Mouse (Mus musculus) bone marrow macrophage, adult 2 months (primary cell): ENCODE results near the gene Syt1. TPM values are rescaled to one million over a fixed set of nuclear protein-coding genes. Genes with fewer than 3 reads are reported as not detected.

Source experiments
- H3K27ac ChIP-seq: 2 replicates; pipeline ENCODE4 v1.5.1; 2012; ENCODE audit warnings: low read depth, low read length; ENCODE audit not compliant: insufficient read depth
- H3K4me1 ChIP-seq: 2 replicates; pipeline ENCODE4 v1.6.1; 2012; ENCODE audit warnings: low read length; ENCODE audit not compliant: control insufficient read depth, insufficient read depth
- H3K4me3 ChIP-seq: 2 replicates; pipeline ENCODE4 v1.5.1; 2012; ENCODE audit warnings: mild to moderate bottlenecking, low read length, moderate library complexity; ENCODE audit not compliant: insufficient read depth
- CTCF ChIP-seq: IDR thresholded peaks from 2 replicates; pipeline ENCODE4 v1.5.1; 2012; ENCODE audit warnings: low read depth, mild to moderate bottlenecking, low read length, moderate library complexity
- POLR2A ChIP-seq: IDR thresholded peaks from 2 replicates; pipeline ENCODE4 v1.6.1; 2012; ENCODE audit warnings: mild to moderate bottlenecking, low read depth, low read length, borderline replicate concordance
- polyA plus RNA-seq: library from polyadenylated mRNA; stranded (reverse); fragments of >200 nt; gene quantifications from 2 replicates; pipeline ENCODE4 v1.2.4, GENCODE M21; 2012; ENCODE audit not compliant: missing spikeins, insufficient read depth, insufficient read length

Gene Syt1
- polyA plus RNA-seq, 1 experiment, result not detected

DNA sequence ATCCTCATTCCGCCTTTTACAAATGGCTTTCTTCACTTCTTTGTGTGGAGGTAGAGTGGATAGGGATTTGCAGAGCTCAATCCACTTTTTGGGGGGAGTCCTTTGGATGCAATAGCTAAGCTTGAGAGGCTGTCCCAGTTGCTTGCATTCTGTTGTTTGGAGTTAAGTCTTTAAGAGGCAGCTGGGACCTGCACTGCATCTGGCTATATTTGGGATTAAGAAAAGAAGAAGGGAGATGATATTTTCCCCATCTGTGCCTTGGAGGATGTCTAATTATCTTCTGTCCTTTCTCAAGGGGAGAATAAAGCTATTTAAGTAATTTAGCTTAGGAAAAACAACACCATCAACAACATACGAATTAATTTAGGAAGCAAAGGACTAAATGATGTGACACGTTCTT lies 230.2 kb downstream of the Syt1 start:
- H3K27ac ChIP-seq, result no peak overlapping the region
- no peak overlapping the region for H3K4me3 ChIP-seq
- TF ChIP-seq CTCF, result no peak
- no peak for TF ChIP-seq POLR2A
- no peaks in the 10 kb centered on the region for H3K4me1 ChIP-seq

DNA sequence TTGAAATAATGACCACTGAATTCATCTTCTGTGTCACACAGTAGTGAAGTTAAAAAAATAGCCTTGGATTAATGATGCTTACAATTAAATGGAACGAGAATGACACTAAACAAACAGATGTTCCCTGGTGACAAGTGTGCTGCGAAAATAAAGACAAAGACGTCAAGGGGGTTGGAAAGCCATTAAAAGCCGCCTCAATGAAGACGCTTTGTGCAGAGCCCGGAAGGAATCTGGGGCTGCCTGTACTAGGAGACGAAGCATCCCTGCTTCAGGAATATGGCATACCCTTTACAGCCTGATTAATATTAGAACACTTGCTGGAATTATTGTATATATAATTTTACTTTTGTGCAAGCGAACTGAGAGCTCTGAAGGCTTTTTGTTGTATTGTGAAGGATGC lies 234.0 kb downstream of the Syt1 start:
- H3K27ac ChIP-seq, result no peak overlapping the region
- H3K4me3 ChIP-seq, result no peak overlapping the region
- no peaks in the 10 kb centered on the region for H3K4me1 ChIP-seq
- no peak for TF ChIP-seq POLR2A
- no peak for TF ChIP-seq CTCF

DNA sequence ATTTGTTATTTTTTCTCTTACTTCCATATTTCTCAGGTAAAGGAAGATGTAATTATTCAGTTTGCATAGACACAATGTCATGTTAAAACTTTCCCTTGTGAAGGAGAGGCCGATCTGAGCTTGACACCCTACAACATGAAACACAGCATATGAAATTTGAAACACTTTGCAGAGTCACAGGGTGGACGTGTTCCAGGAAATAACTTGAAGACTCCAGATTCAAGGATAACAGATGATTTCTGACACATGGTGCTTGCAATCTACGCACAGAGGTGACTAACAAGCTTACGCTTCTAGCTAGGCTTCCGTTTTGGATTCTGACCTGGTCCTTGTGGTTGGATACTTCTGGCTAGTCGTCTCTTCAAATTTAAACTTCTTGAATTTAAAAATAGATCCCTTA lies 239.7 kb downstream of the Syt1 start:
- no peak for TF ChIP-seq CTCF
- no peak for TF ChIP-seq POLR2A

DNA sequence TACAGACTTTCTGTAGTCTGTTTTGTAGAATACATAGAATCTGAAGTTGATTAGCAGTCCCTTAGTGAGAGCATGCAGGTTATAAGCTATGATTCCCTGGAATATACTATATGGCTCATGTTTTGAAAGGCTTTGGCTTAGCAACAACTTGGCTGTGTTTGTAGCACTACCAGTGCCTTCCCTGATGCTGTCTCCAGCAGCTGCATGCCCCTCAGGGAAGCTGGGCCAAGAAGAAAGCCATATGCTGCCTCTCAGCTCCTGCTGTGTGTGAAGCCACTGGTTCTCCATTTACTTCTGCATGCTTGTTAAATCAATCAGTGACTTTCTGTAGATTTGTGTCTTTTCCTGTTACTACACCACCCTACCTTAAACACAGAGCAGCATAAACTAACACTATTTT lies 245.2 kb downstream of the Syt1 start:
- TF ChIP-seq CTCF (no peak), POLR2A (no peak)
- no peak overlapping the region for H3K27ac ChIP-seq
- H3K4me3 ChIP-seq, result no peak overlapping the region
- no peaks in the 10 kb centered on the region for H3K4me1 ChIP-seq

More for the DNA sequence above, 239.7 kb downstream of the Syt1 start:
- Histone ChIP-seq H3K27ac (no peak overlapping the region), H3K4me3 (no peak overlapping the region), H3K4me1 (no peaks in the 10 kb centered on the region)

DNA sequence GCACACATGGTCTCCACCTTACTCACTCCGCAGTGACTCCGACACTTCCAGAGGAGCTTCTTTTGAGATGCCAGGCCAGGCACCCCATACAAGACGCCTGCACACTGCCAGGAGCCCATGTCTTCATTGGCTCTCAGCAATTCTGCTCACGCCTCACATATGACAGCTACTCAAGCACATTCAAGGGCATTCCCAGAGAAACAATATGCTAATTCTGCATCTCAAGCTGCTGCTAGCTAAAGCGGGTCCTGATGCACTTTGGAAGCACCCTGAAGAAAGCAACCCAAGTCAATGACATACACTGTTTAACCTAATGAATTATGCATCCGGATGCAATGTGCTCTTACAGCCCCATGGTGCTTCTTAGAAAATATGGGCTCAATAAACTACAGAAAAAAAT lies 247.1 kb downstream of the Syt1 start:
- TF ChIP-seq POLR2A (no peak), CTCF (no peak)
- Histone ChIP-seq H3K4me3 (no peak overlapping the region), H3K27ac (no peak overlapping the region), H3K4me1 (no peaks in the 10 kb centered on the region)

DNA sequence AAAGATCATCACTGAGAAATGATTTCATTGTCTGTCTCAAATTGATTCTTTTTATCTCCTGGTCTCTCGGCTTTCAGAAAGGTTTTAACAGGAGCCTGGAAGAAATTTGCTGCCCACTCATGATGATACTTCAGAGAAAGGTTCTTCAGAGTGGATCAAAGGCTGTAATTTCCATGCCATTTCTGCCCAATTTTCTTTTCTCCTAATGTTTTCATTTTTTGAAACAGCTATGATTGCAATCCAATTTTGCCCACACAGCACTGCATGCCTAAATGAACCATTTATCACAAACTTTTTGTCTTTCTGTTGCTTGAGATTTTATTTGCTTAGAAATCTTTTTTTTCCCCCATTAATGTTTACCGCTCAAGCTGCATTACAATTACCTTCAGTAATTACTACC lies 257.5 kb downstream of the Syt1 start:
- TF ChIP-seq CTCF (no peak), POLR2A (no peak)
- Histone ChIP-seq H3K27ac (no peak overlapping the region), H3K4me1 (no peaks in the 10 kb centered on the region), H3K4me3 (no peak overlapping the region)

DNA sequence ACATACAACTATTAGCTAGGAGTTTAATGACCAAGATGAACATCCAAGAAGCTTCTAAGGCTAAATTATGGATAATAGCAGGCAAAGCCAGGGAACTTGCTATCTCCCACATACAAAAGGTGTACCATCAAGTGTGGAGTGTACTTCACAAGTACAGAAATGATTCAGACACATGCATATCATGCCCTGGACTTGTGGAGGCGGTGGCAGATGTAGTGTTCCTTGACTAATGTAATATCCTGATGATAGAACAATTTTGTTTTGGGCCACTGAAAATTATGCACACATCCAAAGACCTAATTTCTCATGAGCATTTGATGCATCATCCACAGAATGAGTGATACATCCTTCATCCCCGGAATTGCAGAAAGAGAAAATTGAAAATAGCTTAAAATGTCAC lies 267.0 kb downstream of the Syt1 start:
- H3K4me1 ChIP-seq, result no peaks in the 10 kb centered on the region
- TF ChIP-seq CTCF, result no peak
- no peak overlapping the region for H3K4me3 ChIP-seq
- H3K27ac ChIP-seq, result no peak overlapping the region

DNA sequence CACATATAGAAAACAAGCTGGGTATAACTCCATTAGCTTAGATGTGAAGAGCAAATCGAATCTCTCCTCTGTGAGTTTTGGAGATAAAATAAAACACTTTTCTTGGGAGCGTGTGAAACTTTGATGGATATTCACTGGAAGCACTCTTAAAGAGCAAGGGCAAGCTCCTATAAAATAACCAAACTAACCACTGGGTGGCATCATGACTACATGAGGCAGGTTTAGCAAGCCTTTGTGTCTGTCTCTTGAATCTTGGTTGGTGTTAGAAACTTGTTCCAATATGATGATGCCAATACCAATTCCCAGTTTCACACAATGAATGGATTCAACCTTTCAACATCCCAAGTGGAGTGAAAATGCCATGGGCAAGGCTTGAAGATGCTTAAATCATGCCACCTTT lies 276.8 kb downstream of the Syt1 start:
- H3K4me3 ChIP-seq, result no peak overlapping the region
- no peaks in the 10 kb centered on the region for H3K4me1 ChIP-seq
- H3K27ac ChIP-seq, result no peak overlapping the region
- no peak for TF ChIP-seq CTCF
- no peak for TF ChIP-seq POLR2A

DNA sequence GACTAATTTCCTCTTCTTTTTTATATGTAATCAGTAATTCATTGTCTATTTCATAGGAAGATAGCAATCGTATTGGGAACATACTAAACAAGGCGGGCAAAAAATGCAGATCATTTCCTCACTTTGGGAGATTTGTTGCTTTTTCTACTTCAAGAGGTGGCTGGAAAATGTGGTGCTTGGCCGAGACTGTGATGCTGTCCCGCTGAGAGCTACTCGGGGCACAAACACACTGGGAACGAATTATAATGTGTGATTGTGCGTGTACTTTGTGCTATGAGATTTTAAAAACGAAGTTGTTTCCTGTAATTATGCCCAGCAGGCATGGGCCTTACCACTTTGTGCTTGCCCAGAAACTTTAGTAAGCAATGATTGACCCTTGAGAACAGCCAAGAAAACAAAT lies 281.8 kb downstream of the Syt1 start:
- Histone ChIP-seq H3K4me1 (no peaks in the 10 kb centered on the region), H3K4me3 (no peak overlapping the region), H3K27ac (no peak overlapping the region)
- TF ChIP-seq POLR2A (no peak), CTCF (no peak)

DNA sequence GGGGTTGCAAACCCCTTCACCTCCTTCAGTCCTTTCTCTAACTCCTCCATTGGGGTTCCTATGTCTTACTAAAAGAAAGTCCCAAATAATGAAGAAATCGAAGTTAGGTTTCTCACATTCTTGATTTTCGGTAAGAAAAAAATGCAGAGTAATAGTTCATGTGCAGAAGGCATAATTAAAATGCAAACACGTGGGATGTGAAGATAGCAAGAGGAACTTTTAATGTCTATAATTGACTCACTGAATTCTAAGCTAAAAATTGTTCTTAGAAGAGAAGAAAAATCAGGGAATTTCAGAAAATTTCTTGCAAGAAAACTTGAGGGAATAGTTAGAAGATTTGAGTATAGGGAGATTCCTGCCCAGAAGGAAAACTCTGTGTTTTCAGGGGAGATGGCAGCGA lies 284.4 kb downstream of the Syt1 start:
- H3K4me1 ChIP-seq, result no peaks in the 10 kb centered on the region
- H3K4me3 ChIP-seq, result no peak overlapping the region
- TF ChIP-seq CTCF (no peak), POLR2A (no peak)
- no peak overlapping the region for H3K27ac ChIP-seq

DNA sequence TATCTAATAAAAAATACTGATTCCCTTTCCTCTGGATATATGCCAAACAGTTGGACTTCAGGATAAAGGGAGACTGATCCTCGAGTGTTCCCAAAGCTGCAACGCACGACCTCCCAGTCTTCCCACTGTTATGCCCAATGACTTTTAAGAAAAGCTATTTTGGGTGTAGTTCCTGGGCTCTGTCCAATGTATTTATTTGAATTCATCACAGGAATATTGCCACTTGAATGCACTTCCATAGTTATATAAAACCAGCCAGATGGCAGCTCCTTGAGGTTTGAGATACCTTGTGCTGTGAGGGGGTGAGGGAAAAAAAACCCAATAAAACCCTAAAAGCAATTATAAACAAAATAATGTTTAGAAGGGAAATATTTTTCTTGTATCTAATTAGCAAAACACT lies 285.9 kb downstream of the Syt1 start:
- Histone ChIP-seq H3K4me3 (no peak overlapping the region), H3K4me1 (no peaks in the 10 kb centered on the region), H3K27ac (no peak overlapping the region)
- TF ChIP-seq POLR2A (no peak), CTCF (no peak)

DNA sequence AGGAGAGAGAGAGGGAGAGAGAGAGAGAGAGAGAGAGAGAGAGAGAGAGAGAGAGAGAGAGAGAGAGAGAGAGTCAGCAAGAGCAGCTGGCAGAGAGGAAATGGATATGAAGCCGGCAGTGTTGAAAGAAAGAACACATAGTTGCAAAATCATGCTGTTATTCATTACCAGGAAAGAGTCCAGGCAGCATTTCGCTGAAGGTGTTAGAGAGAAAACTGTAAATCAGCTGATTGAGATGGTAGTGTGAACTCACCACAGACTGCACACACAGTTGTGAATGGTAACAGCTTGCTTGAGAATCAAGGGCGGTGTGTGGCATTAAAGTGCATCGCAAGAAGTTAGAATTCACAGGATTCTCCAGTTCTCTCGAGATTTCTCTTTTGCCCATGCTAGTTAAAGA lies 300.3 kb downstream of the Syt1 start:
- no peaks in the 10 kb centered on the region for H3K4me1 ChIP-seq
- H3K27ac ChIP-seq, result no peak overlapping the region
- H3K4me3 ChIP-seq, result no peak overlapping the region
- TF ChIP-seq POLR2A (no peak), CTCF (no peak)
